Mouse (Mus musculus) heart, postnatal 36 days (tissue): ENCODE data around the gene Apobec2. TPM values are rescaled to one million over a fixed set of nuclear protein-coding genes. Genes with fewer than 3 reads are reported as not detected.

Source experiments
- DNase-seq, 2 experiments: peaks; one replicate each; pipeline ENCODE4 v3.0.0; 2021 to 2022
- intact Hi-C: fragments of 180-260 bp; cut with DNase I; formaldehyde crosslinking; loops from one replicate; pipeline ENCODE4 v1.15.1; 2025
- total RNA-seq, 2 experiments: library from RNA; stranded (reverse); gene quantifications; 2 replicates each; pipeline ENCODE4 v1.2.3; 2021

Apobec2 gene
- total RNA-seq, 2 experiments from 2014 or later, result 236 to 256 TPM

DNA sequence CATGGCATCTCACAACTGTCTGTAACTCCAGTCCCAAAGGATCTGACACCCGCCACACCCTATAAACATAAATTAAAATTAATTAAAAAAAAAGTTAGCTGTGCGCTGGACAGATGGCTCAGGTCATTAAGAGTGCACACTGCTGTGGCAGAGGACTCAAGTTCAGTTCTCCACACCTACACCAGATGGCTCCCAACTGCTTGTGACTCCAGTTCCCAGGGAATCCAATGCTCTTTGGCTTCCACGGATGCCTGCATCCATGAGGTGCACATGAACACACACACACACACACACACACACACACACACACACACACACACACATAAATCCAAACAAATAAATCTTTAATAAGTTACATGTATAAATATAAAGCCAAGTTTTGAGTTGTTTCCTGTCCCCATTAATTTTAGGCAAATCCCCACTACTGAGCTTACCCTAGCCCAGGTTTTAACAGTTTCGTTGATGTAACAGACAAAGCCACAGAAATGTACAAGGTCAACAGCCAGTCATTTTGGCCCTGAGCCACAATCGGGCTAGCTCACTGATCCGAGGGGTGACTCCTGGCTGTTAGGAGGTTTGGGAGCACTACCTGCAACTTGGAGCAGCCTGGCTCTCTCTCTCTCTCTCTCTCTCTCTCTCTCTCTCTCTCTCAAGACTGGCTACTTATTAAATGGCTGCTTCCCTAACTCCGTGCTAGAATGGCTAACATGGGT is 10.2 kb upstream of the Apobec2 start:
- no peak for DNase-seq
- intact Hi-C loops, result no loop called here

DNA sequence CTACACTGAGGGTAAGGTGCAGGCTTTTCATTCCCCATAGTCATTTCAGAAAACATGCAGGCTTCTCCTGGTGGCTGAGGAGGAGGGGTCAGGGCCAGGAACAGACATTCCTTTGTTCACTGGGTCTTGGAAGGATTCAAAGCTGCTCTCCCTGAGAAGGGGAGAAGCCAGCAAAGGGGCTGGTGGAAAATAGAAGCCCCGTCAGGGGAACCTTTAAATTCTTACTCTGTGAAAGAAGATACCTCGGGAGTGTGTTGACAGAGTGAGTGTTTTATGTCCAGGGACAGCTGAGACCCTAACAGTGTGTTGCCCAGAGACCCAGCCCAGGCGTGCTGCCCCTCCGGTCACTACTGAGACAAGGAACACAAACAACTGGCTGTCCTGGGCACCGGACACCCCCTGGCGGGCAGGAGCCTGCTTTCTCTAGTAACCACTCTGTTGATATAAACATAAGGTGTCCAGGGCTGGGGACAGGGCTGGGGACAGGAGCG is 4.7 kb upstream of the Apobec2 start:
- intact Hi-C loops, result loop anchor here (2.0 kb wide), 1 partner anchor 19 kb away; no protein-coding TSS in a partner anchor
- no peak for DNase-seq

DNA sequence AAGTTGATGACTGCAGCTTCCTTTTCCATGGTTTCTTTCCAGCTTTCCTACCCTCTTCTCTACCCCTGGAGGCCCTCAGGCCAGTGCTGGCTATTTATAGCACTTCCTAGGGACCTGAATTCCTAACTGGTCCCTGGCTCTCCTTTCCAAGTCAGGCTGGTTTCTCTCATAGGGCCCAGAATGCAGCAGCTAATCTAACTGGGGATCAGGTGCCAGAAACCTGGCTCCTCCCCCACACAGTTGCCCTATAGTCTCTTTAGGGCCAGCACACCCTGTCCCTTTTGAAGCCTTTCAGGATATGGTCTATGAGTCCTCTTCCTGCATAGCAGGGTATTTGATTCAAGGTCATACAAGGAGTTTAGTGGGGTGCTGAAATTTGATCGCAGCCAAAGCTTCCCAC is 3.8 kb upstream of the Apobec2 start:
- DNase-seq, result no peak
- intact Hi-C loops, result loop anchor here (2.0 kb wide), 1 partner anchor 18 kb away; no protein-coding TSS in a partner anchor

DNA sequence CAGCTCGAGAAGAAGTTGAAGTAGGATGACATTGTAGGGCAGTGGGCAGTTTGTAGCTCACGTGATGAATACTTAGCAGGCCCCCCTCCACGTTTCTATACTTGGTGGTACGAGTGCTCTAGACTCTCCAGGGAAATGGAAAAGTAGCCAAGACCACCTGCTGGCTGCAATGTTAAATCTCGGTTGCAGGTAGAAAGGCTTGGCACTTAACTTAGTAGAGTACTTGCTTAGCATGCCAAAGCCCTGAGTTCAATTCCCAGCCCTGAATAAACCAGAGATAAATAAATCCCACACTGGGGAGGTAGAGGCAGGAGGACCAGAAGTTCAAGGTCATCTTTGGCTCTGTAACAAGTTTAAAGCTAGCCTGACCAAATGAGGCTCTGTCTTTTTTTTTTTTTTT is 1.7 kb upstream of the Apobec2 start:
- DNase-seq, result no peak
- intact Hi-C loops, result no loop called here

DNA sequence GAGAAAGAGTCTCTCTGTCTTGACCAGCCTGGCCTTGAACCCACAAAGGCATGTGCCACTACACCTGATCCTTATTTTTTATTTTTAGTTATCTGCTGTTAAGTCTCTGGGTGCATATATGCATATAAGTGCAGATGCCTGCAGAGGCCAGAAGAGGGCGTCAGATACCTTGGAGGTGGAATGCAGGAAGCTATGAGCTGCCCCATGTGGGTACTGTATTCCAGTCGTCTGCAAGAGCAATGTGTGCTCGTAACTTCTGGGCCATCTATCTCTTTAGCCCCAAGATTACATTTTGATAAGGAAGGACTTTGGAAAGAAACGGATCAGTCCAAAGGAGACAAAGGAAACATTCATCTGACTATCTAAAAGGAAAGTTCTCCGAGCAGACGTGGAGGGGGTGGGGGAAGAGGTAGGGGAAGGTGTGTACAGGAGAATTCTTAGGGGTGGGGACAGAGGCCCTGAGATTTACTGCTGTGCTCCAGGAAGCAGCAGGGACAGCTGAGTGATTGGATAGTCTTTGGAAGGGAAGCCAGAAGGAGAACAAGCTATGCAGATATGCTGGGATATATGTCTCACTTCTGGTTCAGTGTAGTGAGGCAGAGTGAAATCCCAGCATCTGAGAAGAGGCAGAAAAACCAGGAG is 1.1 kb upstream of the Apobec2 start:
- intact Hi-C loops, result no loop called here

DNA sequence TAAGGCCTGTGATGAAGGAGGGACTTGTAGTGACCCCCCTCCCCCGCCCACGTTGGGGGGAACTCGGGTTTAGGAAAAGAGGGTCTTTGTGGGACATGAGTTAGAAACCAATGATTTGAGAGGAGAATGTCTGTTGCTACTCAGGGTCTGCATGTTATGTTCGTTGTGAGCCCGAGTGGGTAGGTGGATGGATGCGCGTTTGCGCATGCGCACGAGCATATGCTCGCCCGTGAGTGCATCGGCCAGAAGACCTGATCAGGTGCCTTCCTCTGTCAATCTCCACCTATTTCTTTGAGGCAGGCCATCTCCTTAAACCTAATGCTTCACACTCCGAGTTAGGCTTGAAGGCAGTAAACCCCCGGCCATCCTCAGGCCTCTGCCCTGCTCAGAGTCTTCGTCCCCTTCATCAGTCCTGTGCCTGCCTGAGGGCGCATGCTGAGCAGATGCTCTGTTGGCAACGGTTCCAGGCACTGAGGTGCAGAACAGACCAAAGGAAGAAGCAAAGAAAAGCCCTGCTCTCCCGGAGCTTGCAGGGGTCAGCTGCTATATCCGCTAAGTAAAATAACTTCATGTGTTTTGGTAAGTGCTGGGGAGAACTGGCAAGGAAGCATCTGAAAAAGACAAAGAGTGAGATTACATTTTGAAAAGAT is 401 bp upstream of the Apobec2 start:
- intact Hi-C loops, result no loop called here
- no peak for DNase-seq

More for the DNA sequence above, 1.1 kb upstream of the Apobec2 start:
- DNase-seq, result no peak

DNA sequence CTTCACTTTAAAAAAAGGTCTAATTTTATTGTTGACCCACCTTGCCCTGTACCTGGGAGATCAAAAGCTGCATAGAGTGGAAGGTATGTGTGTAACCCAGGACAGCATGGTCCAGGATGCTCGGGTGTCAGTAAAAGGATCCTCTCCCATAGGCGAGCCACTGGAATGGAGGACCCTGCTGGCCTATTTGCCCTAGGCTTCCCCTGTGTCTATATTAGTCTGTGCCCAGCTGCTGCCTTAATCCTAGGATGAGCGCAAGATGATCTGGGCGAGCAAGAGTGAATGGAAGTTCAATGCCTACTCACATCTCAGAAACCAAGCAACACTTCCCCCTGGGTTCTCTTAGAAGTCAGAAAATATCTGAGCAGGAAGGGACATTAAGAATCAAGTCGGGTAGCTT is 1.7 kb downstream of the Apobec2 start:
- intact Hi-C loops, result no loop called here
- no peak for DNase-seq

DNA sequence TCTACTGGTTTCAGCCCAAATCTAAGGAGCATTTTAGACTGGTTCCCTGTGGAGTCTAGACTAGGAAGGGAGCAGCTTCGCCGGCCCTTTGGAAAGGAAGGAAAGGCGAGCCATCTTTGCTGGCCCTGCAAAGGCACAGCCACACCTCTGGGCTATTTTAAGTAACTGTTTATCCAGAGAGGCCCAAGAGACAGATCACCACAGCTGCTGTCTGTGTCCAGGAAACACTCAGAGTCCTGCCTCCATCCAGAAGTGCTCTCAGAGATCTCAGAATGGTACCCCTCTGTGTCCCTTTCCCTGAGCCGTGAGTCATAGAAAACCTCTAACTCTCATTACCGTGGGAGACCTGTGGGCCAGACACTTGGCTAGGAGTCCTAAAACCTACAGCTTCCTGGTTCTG is 2.3 kb downstream of the Apobec2 start:
- no peak for DNase-seq

DNA sequence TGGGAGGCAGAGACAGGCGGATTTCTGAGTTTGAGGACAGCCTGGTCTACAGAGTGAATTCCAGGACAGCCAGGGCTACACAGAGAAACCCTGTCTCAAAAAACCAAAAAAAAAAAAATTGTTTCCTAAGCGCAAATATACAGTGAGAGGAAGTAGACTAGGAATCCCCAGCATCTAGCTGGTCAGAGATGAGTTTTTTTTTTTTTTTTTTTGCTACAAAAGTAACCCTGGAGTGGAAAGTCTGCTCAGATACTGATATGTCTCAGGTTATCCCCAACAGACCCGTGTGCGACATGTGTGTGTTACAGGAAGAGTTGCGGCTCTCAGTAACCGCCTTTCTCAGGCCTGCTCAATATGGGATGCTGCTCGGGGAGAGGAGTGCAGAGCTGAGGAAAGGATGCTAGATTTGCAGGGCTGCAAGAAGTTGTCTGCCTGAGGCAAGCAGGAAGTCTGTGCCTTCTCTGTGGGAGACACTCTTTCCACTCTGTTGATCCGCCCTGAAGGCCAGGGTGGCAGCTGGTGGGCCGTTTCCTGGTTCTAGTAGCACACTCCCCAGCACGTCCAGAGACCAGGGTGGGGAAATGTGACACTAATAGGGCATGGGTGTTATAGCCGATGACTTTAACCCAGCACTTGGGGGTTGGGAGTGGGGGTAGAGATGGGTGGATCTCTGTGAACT is 4.7 kb downstream of the Apobec2 start:
- intact Hi-C loops, result no loop called here
- no peak for DNase-seq

More for the DNA sequence above, 2.3 kb downstream of the Apobec2 start:
- intact Hi-C loops, result no loop called here

DNA sequence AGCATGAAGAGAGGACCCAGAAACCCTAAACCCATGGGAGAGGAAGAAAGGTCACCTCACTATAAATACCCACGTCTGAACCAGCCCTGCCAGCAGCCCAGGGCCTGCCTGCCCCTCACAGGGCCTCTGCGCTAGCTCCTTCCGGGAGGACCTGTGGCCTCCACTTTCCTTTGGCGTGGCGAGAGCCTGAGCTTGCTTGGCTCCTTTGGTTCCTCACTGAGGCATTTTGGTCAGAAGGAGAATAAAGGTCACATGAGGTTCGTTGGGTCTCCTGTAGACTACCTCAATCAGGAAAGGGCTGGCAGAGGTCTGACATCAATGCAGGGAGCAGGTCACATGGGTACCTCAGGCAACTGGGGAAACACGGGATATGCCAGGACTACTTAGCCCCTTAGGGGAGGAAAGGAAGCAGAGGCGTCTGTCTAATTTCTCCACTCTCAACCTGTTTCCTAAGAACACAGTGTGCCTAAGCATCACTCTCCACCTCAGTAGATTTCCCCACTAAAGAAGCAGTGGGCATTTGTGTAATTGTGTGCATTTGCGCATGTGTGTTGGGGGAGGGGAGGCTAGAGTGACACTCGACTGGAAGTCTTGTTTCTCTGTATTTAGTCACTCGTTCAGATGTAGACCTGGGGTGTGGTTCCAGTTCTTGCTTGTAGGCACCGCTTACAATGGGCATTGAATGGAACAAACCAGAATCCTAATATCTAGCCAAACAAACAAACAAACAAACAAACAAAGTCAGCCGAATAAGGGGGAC is 5.6 kb downstream of the Apobec2 start:
- DNase-seq, result peak in 1 of 2 experiments; percentile 25

DNA sequence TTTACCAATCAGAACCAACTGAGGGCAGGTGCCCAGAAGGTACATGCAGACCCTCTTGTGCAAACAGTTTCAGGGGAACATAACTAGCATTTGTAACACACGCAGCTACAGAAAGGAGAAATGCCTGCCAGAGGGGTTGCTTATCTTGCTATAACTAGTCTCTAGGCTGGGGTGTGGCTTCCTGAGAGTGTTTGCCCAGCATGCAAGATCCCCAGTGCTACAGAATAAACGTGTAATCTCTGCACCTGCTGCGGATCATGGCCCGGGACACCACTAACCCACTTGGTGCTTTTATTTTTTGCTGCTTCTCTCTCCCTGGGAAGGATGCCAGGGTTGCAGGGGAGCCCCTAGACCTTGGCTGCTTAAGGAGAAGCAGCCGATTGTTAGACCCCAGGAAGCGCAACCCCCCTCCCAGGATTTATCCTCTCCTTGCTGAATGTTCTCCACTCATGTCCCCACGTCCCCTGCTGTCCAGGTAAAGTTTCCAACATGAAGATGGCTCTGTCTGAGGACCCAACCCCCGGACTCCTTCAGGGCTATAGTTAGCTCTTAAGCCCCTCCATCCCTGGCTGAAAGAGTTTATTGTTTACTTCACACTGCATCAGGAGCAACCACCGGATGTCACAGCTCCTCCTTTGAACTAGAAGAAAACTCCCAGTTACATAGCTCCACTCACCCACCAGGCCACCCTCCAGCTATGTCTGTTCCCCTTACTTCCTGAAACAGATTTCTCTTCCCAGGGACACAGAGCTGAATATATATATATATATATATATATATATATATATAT is 6.7 kb downstream of the Apobec2 start:
- intact Hi-C loops, result no loop called here
- peak in 1 of 2 experiments; percentile 20 for DNase-seq

More for the DNA sequence above, 5.6 kb downstream of the Apobec2 start:
- intact Hi-C loops, result no loop called here

DNA sequence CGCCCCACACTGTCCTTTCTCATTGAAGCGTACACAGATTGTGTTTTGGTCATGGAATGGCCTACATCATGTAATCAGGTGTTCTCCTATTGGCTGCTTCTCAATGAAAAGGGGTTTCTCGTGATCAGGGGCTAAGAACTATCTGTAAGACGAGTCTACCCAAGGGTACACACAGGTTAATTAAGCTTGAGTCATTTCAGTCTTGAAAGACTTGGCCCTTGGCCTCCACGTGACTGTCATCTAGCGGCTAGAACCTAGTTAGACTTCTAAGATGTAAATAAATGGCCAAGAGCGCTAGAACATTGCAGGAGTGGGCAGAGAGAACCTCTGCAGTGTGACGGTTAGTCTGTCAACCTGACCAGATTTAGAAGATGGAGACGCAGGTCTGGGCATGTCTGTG is 8.5 kb downstream of the Apobec2 start:
- intact Hi-C loops, result no loop called here

DNA sequence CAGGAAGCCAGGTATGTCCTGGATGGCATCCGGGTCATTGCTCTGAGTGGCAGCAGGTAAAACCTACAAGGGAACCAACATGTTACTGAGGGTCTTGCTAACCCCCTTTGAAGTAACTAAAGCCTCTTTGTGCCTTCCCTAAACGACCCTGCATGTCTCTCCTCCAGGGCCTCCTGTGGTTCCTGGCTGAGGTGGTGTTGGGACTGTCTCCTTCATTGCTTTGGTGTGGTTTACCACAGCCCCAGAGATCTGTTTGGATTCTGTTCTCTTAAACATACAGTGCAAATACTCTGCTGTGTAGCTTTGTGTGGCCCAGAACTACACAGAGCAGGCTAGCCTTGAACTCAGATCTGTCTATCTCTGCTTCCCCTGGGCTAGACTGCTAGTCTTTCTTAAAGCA is 13.2 kb downstream of the Apobec2 start:
- intact Hi-C loops, result loop anchor here (2.0 kb wide), 1 partner anchor 17 kb away; no protein-coding TSS in a partner anchor
- DNase-seq, result no peak

More for the DNA sequence above, 8.5 kb downstream of the Apobec2 start:
- no peak for DNase-seq

DNA sequence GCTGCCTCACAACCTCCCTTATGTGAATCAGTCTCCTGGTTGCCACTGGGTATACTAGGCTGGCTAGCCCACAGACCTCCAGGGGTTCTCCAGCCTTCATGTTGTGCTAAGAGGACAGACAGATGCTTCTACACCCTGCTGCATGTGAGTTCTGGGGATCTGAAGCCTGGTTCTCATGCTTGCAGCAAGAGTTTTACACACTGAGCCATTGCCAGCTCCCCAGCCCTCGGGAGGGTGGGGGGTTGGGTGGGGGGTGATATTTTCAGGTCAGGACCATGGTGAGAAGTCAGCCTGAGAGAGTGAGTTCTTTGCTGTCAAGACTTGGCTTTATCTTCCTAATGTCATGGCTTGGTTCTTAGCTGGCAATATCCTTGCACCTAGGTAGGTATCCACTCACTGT is 13.9 kb downstream of the Apobec2 start:
- intact Hi-C loops, result loop anchor here (2.0 kb wide), 1 partner anchor 18 kb away; no protein-coding TSS in a partner anchor
- no peak for DNase-seq

DNA sequence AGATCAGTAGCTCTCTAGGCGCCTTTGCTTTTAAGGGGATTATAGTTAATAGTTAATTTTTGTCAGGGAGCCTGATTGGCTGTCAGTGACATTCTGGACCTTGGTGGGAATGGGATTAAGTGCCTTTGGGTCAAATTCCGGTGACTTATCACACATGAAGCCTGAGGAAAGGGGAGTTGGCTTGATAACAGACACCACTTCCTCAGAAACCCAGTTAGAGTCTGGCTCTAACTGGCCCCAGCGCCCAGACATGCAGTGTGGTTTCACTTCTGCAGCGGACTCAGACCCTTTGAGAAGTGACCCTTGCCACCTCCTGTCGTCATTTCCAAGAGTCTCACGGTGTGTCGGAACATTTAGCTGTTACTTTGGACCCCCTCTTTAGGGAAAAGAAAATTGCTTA is 14.6 kb downstream of the Apobec2 start:
- intact Hi-C loops, result loop anchor here (2.0 kb wide), 1 partner anchor 19 kb away; no protein-coding TSS in a partner anchor
- peak in 1 of 2 experiments; percentile 23 for DNase-seq

DNA sequence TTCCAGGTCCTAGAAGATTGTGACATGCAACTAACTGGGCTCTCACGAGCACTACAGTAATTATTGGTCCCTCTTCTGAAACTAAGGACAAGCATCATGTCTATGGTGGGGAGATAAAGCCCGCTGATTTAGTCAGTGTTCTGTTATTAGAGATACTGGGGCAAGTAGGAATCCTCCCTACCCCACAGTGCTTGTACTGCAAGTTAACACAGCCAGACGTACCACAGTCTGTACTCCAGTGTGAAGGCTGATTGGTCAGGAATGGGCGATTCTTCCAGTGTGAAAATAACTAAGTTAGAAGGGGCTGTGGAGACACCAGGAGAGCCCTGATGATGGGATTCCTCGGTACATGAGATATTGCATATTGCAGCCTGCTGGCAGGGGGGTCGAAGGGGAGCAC is 15.2 kb downstream of the Apobec2 start:
- DNase-seq, result no peak
- intact Hi-C loops, result loop anchor here (1.0 to 2.0 kb wide), 2 partner anchors 49 to 185 kb away; no protein-coding TSS in a partner anchor

DNA sequence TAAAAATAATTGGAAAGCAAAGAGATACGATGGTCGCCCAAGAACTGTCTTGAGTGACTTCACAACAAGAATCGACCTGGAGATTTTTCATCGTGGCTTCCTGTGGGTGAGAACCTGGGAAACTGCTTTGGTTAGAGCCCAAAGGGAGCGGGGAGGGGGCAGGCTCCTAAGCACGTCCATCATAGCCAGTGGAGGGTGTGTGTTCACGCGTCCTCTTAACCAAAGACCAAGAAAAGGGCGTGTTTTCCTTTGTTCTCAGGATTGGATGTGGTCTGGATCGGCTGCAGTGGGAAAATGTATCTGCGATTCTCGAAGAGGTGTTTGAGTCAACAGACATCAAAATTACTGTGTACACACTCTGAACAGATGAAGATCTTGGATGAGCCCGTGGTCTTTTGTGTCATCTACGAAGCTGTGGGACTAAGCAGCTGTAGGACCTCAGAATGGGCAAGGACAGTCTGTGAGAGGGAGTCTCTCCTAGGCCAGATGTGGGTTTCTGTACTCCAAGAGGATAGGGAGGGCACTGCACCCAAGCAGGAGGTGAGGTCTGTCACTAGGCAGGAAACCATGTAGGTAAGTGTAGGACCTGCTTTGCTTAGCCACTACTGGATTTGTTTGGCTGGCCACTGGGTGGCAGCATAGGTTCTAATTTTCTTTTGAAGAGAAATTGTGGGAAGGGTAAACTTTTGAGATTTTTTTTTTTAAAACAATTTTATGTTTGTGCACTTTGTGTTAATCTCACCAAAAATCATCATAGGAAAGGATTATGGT is 16.1 kb downstream of the Apobec2 start:
- intact Hi-C loops, result loop anchor here (1.0 to 2.0 kb wide), 2 partner anchors 50 to 186 kb away; no protein-coding TSS in a partner anchor

DNA sequence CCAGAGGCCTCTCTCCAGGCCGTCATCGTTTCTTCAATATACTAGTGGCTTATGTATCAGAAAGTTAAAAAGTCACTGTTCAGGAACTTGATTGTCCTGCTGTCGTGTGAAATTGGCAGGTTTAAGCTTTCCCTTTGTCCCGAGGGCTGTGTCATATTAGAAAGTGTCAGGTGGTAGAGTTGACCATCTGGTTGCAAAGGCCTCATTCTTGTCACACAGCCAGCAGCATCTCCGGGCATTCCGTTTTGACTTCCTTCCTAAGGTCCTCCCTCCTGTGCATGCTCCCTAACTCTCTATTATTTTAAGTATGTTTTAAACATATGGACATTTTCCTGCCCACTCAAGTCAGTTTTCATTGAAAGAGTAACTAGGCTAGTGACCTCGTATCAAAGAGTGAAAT is 16.7 kb downstream of the Apobec2 start:
- intact Hi-C loops, result loop anchor here (2.0 kb wide), 1 partner anchor 51 kb away; no protein-coding TSS in a partner anchor
- DNase-seq, result no peak

More for the DNA sequence above, 16.1 kb downstream of the Apobec2 start:
- DNase-seq, result peak in 1 of 2 experiments; percentile 67
